Mouse (Mus musculus) small intestine, adult 2 months (tissue): ENCODE data around the gene Cyp4f39. TPM values are rescaled to one million over a fixed set of nuclear protein-coding genes. Genes with fewer than 3 reads are reported as not detected.

ENCODE experiments used
- H3K27ac ChIP-seq: fragments of 200-500 bp; 2 replicates; pipeline ENCODE4 v1.5.1; 2012; ENCODE audit warnings: low read depth, low read length, control low read depth, inconsistent platforms; ENCODE audit not compliant: insufficient read depth
- H3K27me3 ChIP-seq: fragments of 200-500 bp; 2 replicates; pipeline ENCODE4 v1.6.1; 2012; ENCODE audit warnings: mild to moderate bottlenecking, moderate library complexity, low read length, inconsistent platforms; ENCODE audit not compliant: control insufficient read depth, insufficient read depth
- H3K36me3 ChIP-seq: fragments of 200-500 bp; 2 replicates; pipeline ENCODE4 v1.6.1; 2012; ENCODE audit warnings: mild to moderate bottlenecking, low read length, control low read depth, inconsistent platforms; ENCODE audit not compliant: control insufficient read depth, insufficient read depth
- H3K4me1 ChIP-seq: fragments of 200-500 bp; 2 replicates; pipeline ENCODE4 v1.6.1; 2012; ENCODE audit warnings: low read length, inconsistent platforms, mixed read lengths; ENCODE audit not compliant: control insufficient read depth, insufficient read depth, insufficient read length
- H3K4me3 ChIP-seq: fragments of 200-500 bp; 2 replicates; pipeline ENCODE4 v1.5.1; 2012; ENCODE audit warnings: low read depth, mild to moderate bottlenecking, control low read depth, inconsistent platforms, low read length, moderate library complexity
- CTCF ChIP-seq: fragments of 200-500 bp; IDR thresholded peaks from 2 replicates; pipeline ENCODE4 v1.5.1; 2012; ENCODE audit warnings: low read depth, mild to moderate bottlenecking, control low read depth, inconsistent platforms, low read length, moderate library complexity, mixed read lengths; ENCODE audit not compliant: insufficient replicate concordance, insufficient read length; ENCODE audit errors: extremely low read depth
- POLR2A ChIP-seq: fragments of 200-500 bp; IDR thresholded peaks from 2 replicates; pipeline ENCODE4 v1.6.1; 2012; ENCODE audit warnings: low read depth, mild to moderate bottlenecking, control low read depth, inconsistent platforms, low read length, moderate library complexity
- WGBS: fragments of 180-500 bp; shearing (Covaris S2); methylation state at CpG from one replicate; pipeline ENCODE4 v1.1.7; 2018; 5-methylcytosine and 5-hydroxymethylcytosine counted together
- polyA plus RNA-seq: library from polyadenylated mRNA; depleted of rRNA; stranded (reverse); fragments of >200 nt; gene quantifications from 2 replicates; pipeline ENCODE4 v1.2.3, GENCODE M21; 2012

Gene Cyp4f39
- polyA plus RNA-seq, 1 experiment: 0.65 TPM

DNA sequence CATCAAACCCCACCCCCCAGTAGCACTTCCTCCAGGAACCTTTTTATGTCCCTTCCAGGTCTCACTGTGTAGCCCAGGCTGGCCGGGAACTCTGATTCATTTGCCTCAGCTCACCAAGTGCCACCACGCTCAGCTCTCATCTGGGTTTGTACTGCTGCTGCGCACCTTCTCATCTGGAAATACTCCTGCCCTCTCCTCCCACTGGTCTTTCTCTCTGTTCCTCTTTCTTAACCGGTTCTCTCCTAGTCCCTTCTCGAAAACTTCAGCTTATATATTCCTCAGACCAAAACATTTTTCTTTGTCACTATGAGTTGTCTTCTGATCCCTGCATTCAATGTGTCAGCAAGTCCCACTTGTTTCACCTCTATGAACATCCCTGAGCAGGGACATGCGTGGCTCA is 9.3 kb upstream of the Cyp4f39 start:
- Histone ChIP-seq H3K4me1 (no peaks in the 10 kb centered on the region), H3K27ac (no peak overlapping the region), H3K27me3 (no peaks in the 10 kb centered on the region), H3K36me3 (no peaks in the 10 kb centered on the region), H3K4me3 (no peak overlapping the region)
- TF ChIP-seq POLR2A (no peak), CTCF (no peak)
- WGBS: 74% methylated on average over 6 of the region's 6 CpGs

DNA sequence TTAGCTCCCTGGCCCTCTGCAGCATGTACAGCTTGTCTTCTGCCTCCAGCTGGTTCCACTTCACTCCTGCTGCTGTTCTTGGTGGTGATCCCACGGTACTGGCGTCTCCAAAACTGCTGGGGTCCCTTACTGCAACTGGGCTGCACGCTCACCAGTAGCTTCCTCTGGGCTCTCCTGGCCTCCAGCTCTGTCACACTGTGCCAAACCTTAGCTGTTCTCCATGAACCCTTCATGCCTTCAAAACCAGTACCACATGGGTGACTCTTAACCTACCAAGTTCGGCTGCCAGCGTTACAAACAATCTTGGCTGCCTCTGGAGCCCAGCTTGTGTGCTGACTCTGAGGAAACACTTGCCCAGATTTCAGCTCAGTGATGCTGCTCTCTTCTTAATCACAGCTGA is 7.5 kb upstream of the Cyp4f39 start:
- Histone ChIP-seq H3K27ac (no peak overlapping the region), H3K4me3 (no peak overlapping the region), H3K4me1 (no peaks in the 10 kb centered on the region), H3K27me3 (no peaks in the 10 kb centered on the region), H3K36me3 (no peaks in the 10 kb centered on the region)
- TF ChIP-seq POLR2A: no peak
- TF ChIP-seq CTCF: no peak
- 67% methylated on average over 5 of the region's 5 CpGs for WGBS

DNA sequence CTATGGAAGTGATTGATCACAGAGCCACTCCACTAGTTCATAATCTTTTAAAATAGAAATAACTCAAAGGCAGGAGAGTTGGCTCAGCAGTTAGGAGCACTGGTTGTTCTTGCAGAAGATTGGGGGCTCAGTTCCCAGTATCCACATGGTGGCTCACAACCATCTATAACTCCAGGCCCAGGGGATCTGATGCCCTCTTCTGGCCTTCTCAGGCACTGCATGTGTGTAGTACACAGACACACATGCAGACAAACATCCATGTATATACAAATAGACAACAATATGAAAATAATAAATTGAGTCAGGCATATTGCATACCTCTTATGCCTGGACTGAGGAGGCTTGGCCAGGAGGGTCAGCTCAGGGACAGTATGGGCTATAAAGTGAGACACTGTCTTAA is 5.3 kb upstream of the Cyp4f39 start:
- Histone ChIP-seq H3K4me3 (no peak overlapping the region), H3K4me1 (peaks cover under 1% of the 10 kb centered on the region; the same call in 1 of the 2 replicates), H3K27me3 (peaks cover 2% of the 10 kb centered on the region; the same call in 1 of the 2 replicates), H3K36me3 (no peaks in the 10 kb centered on the region), H3K27ac (no peak overlapping the region)
- TF ChIP-seq POLR2A: no peak
- TF ChIP-seq CTCF: no peak

- 100% methylated on average over 1 of the region's 1 CpGs for WGBS
These were observed 3.5 kb upstream of the Cyp4f39 start for GRCm38 (mm10) chr17:32449042-32449441.

DNA sequence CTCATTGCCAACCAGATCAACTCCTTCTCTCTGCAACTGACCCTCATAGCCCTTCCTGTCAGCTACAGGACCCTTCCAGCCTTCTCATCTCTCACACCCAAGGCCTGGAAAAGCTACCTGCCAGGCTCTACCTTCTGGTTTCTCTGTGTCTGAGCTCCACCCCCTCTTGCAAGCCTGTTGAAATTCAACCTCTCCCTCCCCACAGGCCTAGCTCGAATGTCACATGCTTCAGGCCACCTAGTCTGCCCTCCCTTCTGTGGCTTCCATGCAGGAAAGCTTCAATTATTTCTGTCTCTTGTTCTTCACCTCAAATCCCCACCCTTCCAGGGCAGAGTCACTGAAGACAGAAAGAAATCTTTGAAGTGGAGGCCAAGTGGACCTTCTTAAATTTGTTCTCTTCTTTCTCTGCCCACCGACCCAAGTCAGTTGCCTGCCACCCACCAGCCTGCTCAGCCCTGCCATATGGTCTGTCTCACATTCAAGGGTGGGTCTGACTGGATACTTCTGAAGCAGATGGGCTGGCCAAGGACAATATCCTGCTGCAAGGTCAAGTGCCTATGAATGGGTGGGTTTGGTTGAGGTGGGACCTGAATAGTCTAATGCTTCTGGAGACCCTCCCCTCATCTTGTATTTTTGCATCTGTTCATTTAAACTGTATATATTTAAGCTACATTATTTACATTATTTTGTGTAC is 1.5 kb upstream of the Cyp4f39 start:
- WGBS: 33% methylated on average over 2 of the region's 2 CpGs
- Histone ChIP-seq H3K27me3 (peaks cover 8% of the 10 kb centered on the region; the same call in 1 of the 2 replicates), H3K4me1 (peaks cover 11% of the 10 kb centered on the region), H3K4me3 (no peak overlapping the region), H3K36me3 (no peaks in the 10 kb centered on the region), H3K27ac (no peak overlapping the region)
- no peak for TF ChIP-seq POLR2A
- TF ChIP-seq CTCF: no peak

More at GRCm38 (mm10) chr17:32449042-32449441, 3.5 kb upstream of the Cyp4f39 start:
- Histone ChIP-seq H3K27me3 (peaks cover 8% of the 10 kb centered on the region; the same call in 1 of the 2 replicates), H3K36me3 (no peaks in the 10 kb centered on the region), H3K27ac (no peak overlapping the region), H3K4me3 (no peak overlapping the region), H3K4me1 (peaks cover 6% of the 10 kb centered on the region)
- TF ChIP-seq CTCF (no peak), POLR2A (no peak)

DNA sequence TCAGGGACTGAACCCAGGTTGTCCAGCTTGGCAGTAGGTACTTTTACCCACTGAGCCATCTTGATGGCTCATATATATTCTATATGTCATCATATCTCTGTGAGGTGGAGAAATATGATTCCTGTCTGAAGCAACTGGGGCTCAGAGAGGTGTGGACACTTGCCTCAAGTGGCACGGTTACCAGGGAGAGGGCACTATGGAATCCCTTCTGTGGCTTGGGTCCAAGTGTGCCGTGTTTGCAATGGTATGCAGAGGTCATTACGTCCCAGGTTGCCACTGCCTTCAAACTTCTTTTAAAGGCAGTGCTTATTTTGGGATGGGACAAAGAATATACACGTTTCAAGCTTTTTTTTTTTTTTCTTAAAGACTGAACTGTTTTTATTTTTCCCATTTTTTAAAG is 1.7 kb downstream of the Cyp4f39 start:
- Histone ChIP-seq H3K4me3 (no peak overlapping the region), H3K4me1 (peaks cover 11% of the 10 kb centered on the region), H3K27ac (no peak overlapping the region), H3K36me3 (no peaks in the 10 kb centered on the region), H3K27me3 (peaks cover 8% of the 10 kb centered on the region; the same call in 1 of the 2 replicates)
- 49% methylated on average over 4 of the region's 4 CpGs for WGBS
- TF ChIP-seq CTCF (no peak), POLR2A (no peak)

GRCm38 (mm10) chr17:32454997-32455396 is 2.5 kb downstream of the Cyp4f39 start:
- no peak overlapping the region for H3K27ac ChIP-seq
- H3K4me3 ChIP-seq: no peak overlapping the region
- TF ChIP-seq POLR2A (no peak), CTCF (no peak)
- H3K4me1 ChIP-seq: peaks cover 11% of the 10 kb centered on the region
- WGBS: 19% methylated on average over 2 of the region's 2 CpGs
- H3K36me3 ChIP-seq: no peaks in the 10 kb centered on the region
- peaks cover 8% of the 10 kb centered on the region; the same call in 1 of the 2 replicates for H3K27me3 ChIP-seq
